Mouse (Mus musculus): ENCODE data around the gene Atpif1. TPM values are rescaled to one million over a fixed set of nuclear protein-coding genes. Genes with fewer than 3 reads are reported as not detected.

Atpif1 gene
- polyA plus RNA-seq, 1 experiment from 2014 or later: 1,514 TPM

DNA sequence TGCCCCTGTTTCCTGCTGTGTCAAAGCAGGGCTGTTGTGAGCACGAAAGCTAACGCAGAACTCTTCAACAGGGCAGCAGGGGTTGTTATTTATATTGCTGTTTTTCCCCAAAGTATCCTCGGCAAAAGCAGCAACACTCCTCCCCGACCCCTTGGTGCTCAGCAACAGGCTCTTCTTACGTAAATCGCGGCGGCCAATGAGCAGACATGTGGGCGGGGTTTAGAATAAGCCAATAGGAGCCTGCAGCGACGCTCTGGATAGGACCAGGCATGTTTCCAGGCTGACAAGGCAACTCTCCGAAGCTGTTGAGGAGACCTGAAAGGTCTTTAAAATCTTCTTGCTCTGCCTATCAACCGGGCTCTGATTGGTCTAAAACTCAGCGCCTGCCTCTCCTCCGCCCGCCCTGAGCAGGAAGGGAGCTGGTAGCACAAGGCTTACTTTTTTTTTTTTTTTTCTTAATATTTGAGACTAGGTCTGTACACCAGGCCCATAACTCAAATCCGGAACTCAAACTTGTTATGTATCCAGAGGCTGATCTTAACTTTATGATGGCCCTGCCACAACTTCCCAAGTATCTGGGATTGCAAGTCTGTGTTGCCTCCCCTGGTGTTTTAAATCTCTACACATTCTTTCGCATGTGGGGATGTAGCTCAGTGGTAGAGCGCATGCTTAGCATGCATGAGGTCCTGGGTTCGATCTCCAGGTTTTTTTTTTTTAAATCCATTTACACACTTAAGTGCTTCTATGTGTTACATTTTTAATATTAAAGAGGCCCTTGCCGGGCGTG, 17.9 kb downstream of the Atpif1 start:
- peak overlapping the region; percentile 18; the same call in 1 of the 2 replicates for H3K27ac ChIP-seq (ENCODE audit: low read depth, low read length)
- 22% methylated on average over 22 of the region's 22 CpGs for WGBS
- H3K4me1 ChIP-seq (ENCODE audit: control insufficient read depth, insufficient read depth, low read length): peaks cover 8% of the 10 kb centered on the region; the same call in 1 of the 2 replicates
- H3K36me3 ChIP-seq (ENCODE audit: control insufficient read depth, insufficient read depth, low read length): no peaks in the 10 kb centered on the region
- H3K4me3 ChIP-seq (ENCODE audit: low read depth, low read length): peak overlapping the region; percentile 39
- no peaks in the 10 kb centered on the region for H3K27me3 ChIP-seq (replicated peaks; ENCODE audit: control insufficient read depth, insufficient read depth, low read length)
- peak; percentile 96 for ATAC-seq
- no peaks in the 10 kb centered on the region for H3K9me3 ChIP-seq (replicated peaks; ENCODE audit: control insufficient read depth, low read length)
- H3K4me2 ChIP-seq (ENCODE audit: low read length): peak overlapping the region; percentile 97
- peak overlapping the region; percentile 43 for H3K9ac ChIP-seq (ENCODE audit: low read length)
- DNase-seq (ENCODE audit: low spot score): peak; percentile 99

GRCm38 (mm10) chr4:132514555-132515135, 18.8 kb downstream of the Atpif1 start:
- Histone ChIP-seq H3K36me3 (ENCODE audit: control insufficient read depth, insufficient read depth, low read length) (no peaks in the 10 kb centered on the region), H3K4me3 (ENCODE audit: low read depth, low read length) (peak overlapping the region; percentile 39), H3K4me1 (ENCODE audit: control insufficient read depth, insufficient read depth, low read length) (peaks cover 8% of the 10 kb centered on the region; the same call in 1 of the 2 replicates), H3K27ac (ENCODE audit: low read depth, low read length) (no peak overlapping the region; the same call in 1 of the 2 replicates), H3K9ac (ENCODE audit: low read length) (peak overlapping the region; percentile 43), H3K4me2 (ENCODE audit: low read length) (peak overlapping the region; percentile 97), H3K27me3 (replicated peaks; ENCODE audit: control insufficient read depth, insufficient read depth, low read length) (no peaks in the 10 kb centered on the region), H3K9me3 (replicated peaks; ENCODE audit: control insufficient read depth, low read length) (no peaks in the 10 kb centered on the region)
- WGBS: under 1% methylated on average over 21 of the region's 21 CpGs
- ATAC-seq (peak; percentile 25), DNase-seq (ENCODE audit: low spot score) (peak; percentile 86)

GRCm38 (mm10) chr4:132513395-132514273, 19.8 kb downstream of the Atpif1 start:
- no peak overlapping the region for H3K27ac ChIP-seq (ENCODE audit: low read depth, low read length)
- H3K27me3 ChIP-seq (replicated peaks; ENCODE audit: control insufficient read depth, insufficient read depth, low read length): no peaks in the 10 kb centered on the region
- H3K9ac ChIP-seq (ENCODE audit: low read length): no peak overlapping the region
- H3K4me1 ChIP-seq (ENCODE audit: control insufficient read depth, insufficient read depth, low read length): peaks cover 8% of the 10 kb centered on the region; the same call in 1 of the 2 replicates
- no peaks in the 10 kb centered on the region for H3K36me3 ChIP-seq (ENCODE audit: control insufficient read depth, insufficient read depth, low read length)
- DNase-seq (ENCODE audit: low spot score) (no peak), ATAC-seq (no peak)
- no peak overlapping the region for H3K4me3 ChIP-seq (ENCODE audit: low read depth, low read length)
- 26% methylated on average over 14 of the region's 14 CpGs for WGBS
- H3K9me3 ChIP-seq (replicated peaks; ENCODE audit: control insufficient read depth, low read length): no peaks in the 10 kb centered on the region
- no peak overlapping the region for H3K4me2 ChIP-seq (ENCODE audit: low read length)

GRCm38 (mm10) chr4:132512080-132512479, 21.4 kb downstream of the Atpif1 start:
- WGBS: 89% methylated on average over 3 of the region's 3 CpGs
- Histone ChIP-seq H3K4me3 (ENCODE audit: low read depth, low read length) (no peak overlapping the region), H3K36me3 (ENCODE audit: control insufficient read depth, insufficient read depth, low read length) (no peaks in the 10 kb centered on the region), H3K27me3 (replicated peaks; ENCODE audit: control insufficient read depth, insufficient read depth, low read length) (no peaks in the 10 kb centered on the region), H3K4me1 (ENCODE audit: control insufficient read depth, insufficient read depth, low read length) (peaks cover 8% of the 10 kb centered on the region; the same call in 1 of the 2 replicates), H3K4me2 (ENCODE audit: low read length) (no peak overlapping the region), H3K27ac (ENCODE audit: low read depth, low read length) (no peak overlapping the region), H3K9ac (ENCODE audit: low read length) (no peak overlapping the region), H3K9me3 (replicated peaks; ENCODE audit: control insufficient read depth, low read length) (no peaks in the 10 kb centered on the region)
- ATAC-seq (no peak), DNase-seq (ENCODE audit: low spot score) (no peak)

DNA sequence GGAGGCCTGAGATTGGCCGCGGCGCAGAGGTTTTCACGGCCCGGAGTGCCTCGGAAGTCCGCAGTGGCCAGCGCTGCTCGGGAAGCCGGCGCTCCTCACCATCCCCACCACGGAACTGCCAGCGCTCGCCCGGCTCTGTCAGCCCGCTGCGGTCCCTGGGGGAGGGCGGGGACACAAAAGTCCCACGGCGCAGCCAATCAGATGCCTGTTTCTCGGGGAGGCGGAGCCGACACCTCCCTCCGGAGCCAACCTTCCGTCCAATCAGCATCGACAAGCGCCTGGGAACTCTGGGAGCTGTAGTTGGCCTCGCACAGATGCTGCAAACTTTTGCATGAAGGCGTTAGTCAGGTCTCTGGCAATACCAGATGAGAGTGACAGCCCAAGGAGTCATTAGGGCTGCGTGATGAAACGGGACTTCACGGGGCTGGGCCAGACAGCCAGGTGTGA, 23.1 kb downstream of the Atpif1 start, which contains the start of gene Sesn2:
TSS of gene Sesn2 (minus strand) at position 150 of the 447 bp plus-strand sequence.
- Histone ChIP-seq H3K9me3 (replicated peaks; ENCODE audit: control insufficient read depth, low read length) (no peaks in the 10 kb centered on the region), H3K27me3 (replicated peaks; ENCODE audit: control insufficient read depth, insufficient read depth, low read length) (no peaks in the 10 kb centered on the region), H3K36me3 (ENCODE audit: control insufficient read depth, insufficient read depth, low read length) (no peaks in the 10 kb centered on the region), H3K4me1 (ENCODE audit: control insufficient read depth, insufficient read depth, low read length) (peaks cover 5% of the 10 kb centered on the region; the same call in 1 of the 2 replicates), H3K4me2 (ENCODE audit: low read length) (peak within 1 kb of the TSS; percentile 97), H3K4me3 (ENCODE audit: low read depth, low read length) (peak within 1 kb of the TSS; percentile 75), H3K27ac (ENCODE audit: low read depth, low read length) (peak within 1 kb of the TSS; percentile 55), H3K9ac (ENCODE audit: low read length) (peak within 1 kb of the TSS; percentile 76)
- DNase-seq (ENCODE audit: low spot score): peak; percentile 99
- ATAC-seq: peak; percentile 96
- WGBS: under 1% methylated on average over 32 of the region's 32 CpGs

GRCm38 (mm10) chr4:132509621-132510296, 23.7 kb downstream of the Atpif1 start:
- WGBS: under 1% methylated on average over 49 of the region's 52 CpGs
- H3K9me3 ChIP-seq (replicated peaks; ENCODE audit: control insufficient read depth, low read length): no peaks in the 10 kb centered on the region
- H3K27ac ChIP-seq (ENCODE audit: low read depth, low read length): peak overlapping the region; percentile 55
- peaks cover 5% of the 10 kb centered on the region; the same call in 1 of the 2 replicates for H3K4me1 ChIP-seq (ENCODE audit: control insufficient read depth, insufficient read depth, low read length)
- no peaks in the 10 kb centered on the region for H3K27me3 ChIP-seq (replicated peaks; ENCODE audit: control insufficient read depth, insufficient read depth, low read length)
- ATAC-seq (peak; percentile 65), DNase-seq (ENCODE audit: low spot score) (peak; percentile 79)
- peak overlapping the region; percentile 76 for H3K9ac ChIP-seq (ENCODE audit: low read length)
- no peaks in the 10 kb centered on the region for H3K36me3 ChIP-seq (ENCODE audit: control insufficient read depth, insufficient read depth, low read length)
- H3K4me3 ChIP-seq (ENCODE audit: low read depth, low read length): peak overlapping the region; percentile 75
- H3K4me2 ChIP-seq (ENCODE audit: low read length): peak overlapping the region; percentile 97

DNA sequence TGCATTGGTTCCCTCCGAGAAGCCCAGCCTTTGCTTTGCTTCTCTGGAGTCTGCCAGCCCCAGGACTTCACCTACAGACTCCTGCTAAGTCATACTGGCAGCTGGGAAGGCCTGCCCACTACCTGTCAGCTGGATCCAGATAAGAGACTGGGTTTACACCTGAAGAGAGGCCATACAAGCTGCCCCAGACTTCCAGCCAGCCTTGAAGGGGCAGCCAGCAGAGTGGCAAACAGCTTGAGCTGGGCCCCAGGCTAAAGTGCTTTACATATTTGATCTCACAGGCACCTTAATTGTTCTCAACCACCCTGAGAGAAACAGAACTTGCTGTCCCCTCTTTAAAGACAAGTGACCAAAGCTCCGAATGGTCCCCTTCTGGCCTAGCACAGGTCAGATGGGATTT, 26.2 kb downstream of the Atpif1 start:
- DNase-seq (ENCODE audit: low spot score): no peak
- H3K4me2 ChIP-seq (ENCODE audit: low read length): no peak overlapping the region
- no peaks in the 10 kb centered on the region for H3K9me3 ChIP-seq (replicated peaks; ENCODE audit: control insufficient read depth, low read length)
- no peak overlapping the region for H3K4me3 ChIP-seq (ENCODE audit: low read depth, low read length)
- H3K9ac ChIP-seq (ENCODE audit: low read length): no peak overlapping the region
- H3K27me3 ChIP-seq (replicated peaks; ENCODE audit: control insufficient read depth, insufficient read depth, low read length): no peaks in the 10 kb centered on the region
- 44% methylated on average over 2 of the region's 2 CpGs for WGBS
- no peak overlapping the region for H3K27ac ChIP-seq (ENCODE audit: low read depth, low read length)
- H3K36me3 ChIP-seq (ENCODE audit: control insufficient read depth, insufficient read depth, low read length): no peaks in the 10 kb centered on the region
- no peaks in the 10 kb centered on the region for H3K4me1 ChIP-seq (ENCODE audit: control insufficient read depth, insufficient read depth, low read length)
- no peak for ATAC-seq

DNA sequence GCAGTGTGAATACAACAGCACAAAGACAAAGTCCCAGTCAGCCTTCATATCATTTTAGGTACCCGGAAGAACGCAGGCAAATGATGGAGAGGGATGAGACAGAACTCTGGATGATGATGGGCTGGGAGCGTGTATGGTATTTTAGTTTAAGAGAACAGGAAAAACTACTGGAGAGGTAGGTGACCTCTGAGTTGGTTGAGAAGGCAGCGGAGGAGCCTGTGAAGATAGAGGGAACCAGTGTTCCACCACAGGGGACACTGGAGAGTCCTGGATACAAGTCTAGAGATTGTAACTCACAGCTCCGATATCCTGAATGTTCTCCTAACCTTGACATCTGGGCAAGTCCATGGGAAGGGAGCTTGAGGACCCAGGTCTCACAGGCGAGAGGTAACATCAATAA, 27.2 kb downstream of the Atpif1 start:
- DNase-seq (ENCODE audit: low spot score): no peak
- no peak overlapping the region for H3K4me2 ChIP-seq (ENCODE audit: low read length)
- 78% methylated on average over 6 of the region's 6 CpGs for WGBS

More for the DNA sequence above, 27.2 kb downstream of the Atpif1 start:
- H3K4me1 ChIP-seq (ENCODE audit: control insufficient read depth, insufficient read depth, low read length): no peaks in the 10 kb centered on the region
- no peak overlapping the region for H3K27ac ChIP-seq (ENCODE audit: low read depth, low read length)
- no peak overlapping the region for H3K9ac ChIP-seq (ENCODE audit: low read length)
- H3K9me3 ChIP-seq (replicated peaks; ENCODE audit: control insufficient read depth, low read length): no peaks in the 10 kb centered on the region
- no peak for ATAC-seq
- H3K27me3 ChIP-seq (replicated peaks; ENCODE audit: control insufficient read depth, insufficient read depth, low read length): no peaks in the 10 kb centered on the region
- H3K36me3 ChIP-seq (ENCODE audit: control insufficient read depth, insufficient read depth, low read length): no peaks in the 10 kb centered on the region
- H3K4me3 ChIP-seq (ENCODE audit: low read depth, low read length): no peak overlapping the region

Data from forebrain, embryonic 14.5 days (tissue).